Mouse (Mus musculus) B cell, adult (primary cell): ENCODE measurements around the gene Zfand4. TPM values are rescaled to one million over a fixed set of nuclear protein-coding genes. Genes with fewer than 3 reads are reported as not detected.

Source experiments
- total RNA-seq: library from RNA; stranded (reverse); gene quantifications from 4 replicates; pipeline ENCODE4 v1.2.4, GENCODE M21; 2023; ENCODE audit not compliant: inconsistent age

The Zfand4 gene
- total RNA-seq = 2.7 to 3.7 TPM (median 3.3 TPM) in 4 replicates

GRCm38 (mm10) chr6:116264018-116264651 is at the start of gene Zfand4:
Gene Zfand4 (plus strand): TSS chr6:116264222.

GRCm38 (mm10) chr6:116337835-116338501 is 73.9 kb downstream of the Zfand4 start, which contains the start of gene March8:
Gene March8 (plus strand): TSS chr6:116338024.

Other genes with a start within 250 kb of the Zfand4 start
- 34.1 to 35.8 TPM (median 34.6 TPM) in 4 replicates for gene Tmcc1, start 70.7 kb upstream of the Zfand4 start, total RNA-seq
- gene Washc2, start 56.2 kb upstream of the Zfand4 start, total RNA-seq = 142 to 157 TPM (median 146 TPM) in 4 replicates
- 0.48 to 3.2 TPM (median 1.0 TPM) in 4 replicates for gene March8, start 73.8 kb downstream of the Zfand4 start, total RNA-seq
- 0.26 to 0.57 TPM in 2 of 4 replicates, not detected in the others for gene Alox5, start 197.0 kb downstream of the Zfand4 start, total RNA-seq
- not detected in 4 replicates for gene Olfr211, start 224.9 kb downstream of the Zfand4 start, total RNA-seq
- gene Olfr212, start 242.3 kb downstream of the Zfand4 start, total RNA-seq = 0.18 to 0.19 TPM in 2 of 4 replicates, not detected in the others